ENCODE assay signal across 17 mouse cellular contexts in the genomic region with DNA sequence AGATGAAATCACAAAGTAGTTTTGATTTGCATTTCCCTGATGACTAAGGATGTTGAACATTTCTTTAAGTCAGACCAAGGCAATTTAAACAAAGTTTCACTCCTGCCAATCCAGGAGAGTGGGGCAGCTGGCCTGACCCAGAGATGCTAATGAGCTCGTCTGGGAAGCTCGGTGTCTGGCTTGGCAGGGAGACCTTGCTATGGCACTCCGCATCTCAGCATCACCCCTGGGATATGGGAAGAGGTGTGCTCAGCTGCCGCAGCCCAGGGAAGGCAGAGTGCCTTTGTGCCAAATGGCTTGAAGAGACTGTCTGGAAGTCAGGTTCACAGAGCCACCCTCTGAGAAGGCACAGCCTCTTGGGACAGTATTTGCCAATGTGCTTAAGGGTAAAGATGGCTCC.
"Had no signal": no experiment of that assay in that cellular context is flagged by ENCODE, and none has a peak within 500 bp of the region (broad histone marks: within the 10 kb centered on the region; RNA-seq: fewer than 3 reads in every experiment).

No protein-coding gene starts in this region.

- H3K4me2 ChIP-seq: lung, embryonic 15.5 days; midbrain, embryonic 11.5 days; midbrain, embryonic 13.5 days; neural tube, embryonic 12.5 days; stomach, embryonic 15.5 days had no signal

- H3K9ac ChIP-seq: liver, postnatal 0 days; lung, embryonic 15.5 days; midbrain, embryonic 13.5 days; neural tube, embryonic 12.5 days; stomach, embryonic 15.5 days had no signal

- H3K9me3 ChIP-seq: lung, embryonic 15.5 days; megakaryocyte, embryonic 14.5 days; midbrain, embryonic 13.5 days; neural tube, embryonic 12.5 days; stomach, embryonic 15.5 days had no signal

- H3K4me1 ChIP-seq: lung, embryonic 15.5 days; megakaryocyte, embryonic 14.5 days; stomach, embryonic 15.5 days had no signal

- H3K36me3 ChIP-seq: lung, embryonic 15.5 days; midbrain, embryonic 13.5 days; neural tube, embryonic 12.5 days; stomach, embryonic 15.5 days had no signal

- H3K27me3 ChIP-seq: lung, embryonic 15.5 days; megakaryocyte, embryonic 14.5 days; midbrain, embryonic 13.5 days; neural tube, embryonic 12.5 days; stomach, embryonic 15.5 days had no signal

- H3K4me3 ChIP-seq: lung, embryonic 15.5 days; megakaryocyte, embryonic 14.5 days; midbrain, embryonic 13.5 days; neural tube, embryonic 12.5 days; stomach, embryonic 15.5 days had no signal

- H3K27ac ChIP-seq: lung, embryonic 15.5 days; macrophage; neural tube, embryonic 12.5 days; stomach, embryonic 15.5 days; stomach, postnatal 0 days had no signal

- DNase-seq: liver, postnatal 0 days; lung, adult 2 months; lung, postnatal 14 days; lung, postnatal 36 days; right cerebral cortex, postnatal 14 days; thymus, adult 2 months; thymus, postnatal 25 days; thymus, postnatal 4 days had no signal

- ATAC-seq: liver, postnatal 0 days; lung, postnatal 0 days; midbrain, embryonic 13.5 days had no signal
